Mouse (Mus musculus): ENCODE data around the gene Slc4a10. TPM values are rescaled to one million over a fixed set of nuclear protein-coding genes. Genes with fewer than 3 reads are reported as not detected.

Gene Slc4a10
- total and polyA plus RNA-seq, 3 experiments, result 0.45 to 0.82 TPM; not detected in 1

DNA sequence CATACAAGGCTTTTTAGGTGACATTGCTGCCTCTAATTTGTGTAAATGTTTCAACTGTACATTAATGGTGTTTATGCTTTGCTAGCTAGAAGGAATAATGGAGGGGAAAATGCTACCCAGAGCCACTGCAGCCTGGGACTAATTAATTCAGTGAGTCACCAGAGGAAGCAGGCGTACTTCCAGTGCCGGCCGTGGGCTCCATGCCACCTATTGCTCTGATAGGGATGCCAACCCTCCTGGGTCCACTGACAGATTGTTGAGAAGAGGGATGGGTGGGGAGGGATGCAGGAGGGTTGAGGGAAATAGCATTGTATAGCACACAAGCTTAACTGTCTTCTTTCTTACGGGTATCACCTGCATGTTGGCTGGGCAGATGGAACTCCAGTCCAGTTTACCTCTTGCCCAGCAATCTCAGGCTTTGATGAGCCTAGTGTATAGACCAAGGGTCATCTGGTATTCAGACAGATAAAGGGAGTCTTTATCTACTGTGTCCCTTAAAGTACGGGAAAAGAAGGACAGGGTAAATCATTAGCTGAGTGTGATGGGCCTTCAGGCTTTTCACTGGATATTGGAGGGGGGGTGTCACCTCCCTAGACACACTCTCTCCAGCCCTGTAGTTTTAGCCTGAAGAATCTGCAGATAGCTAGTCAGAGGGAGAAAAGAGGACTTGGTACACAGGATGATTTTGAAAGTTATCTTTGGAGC lies 322.2 kb downstream of the Slc4a10 start:
- TF ChIP-seq CTCF (IDR thresholded peaks at IDR 0.05; ENCODE audit: low read depth, low read length), result no peak
- Histone ChIP-seq H3K9me3 (replicated peaks) (no peaks in the 10 kb centered on the region), H3K4me1 (ENCODE audit: insufficient read depth, low read depth, low read length) (peaks cover 18% of the 10 kb centered on the region), H3K4me3 (ENCODE audit: low read depth, low read length) (no peak overlapping the region), H3K27me3 (ENCODE audit: insufficient read depth, low read length) (no peaks in the 10 kb centered on the region; the same call in 1 of the 2 replicates), H3K36me3 (replicated peaks) (peaks cover 21% of the 10 kb centered on the region)
- DNase-seq (ENCODE audit: low spot score) (no peak), ATAC-seq (ENCODE audit: extremely low read depth, insufficient number of reproducible peaks, low FRiP score, poor library complexity, severe bottlenecking) (no peak)

DNA sequence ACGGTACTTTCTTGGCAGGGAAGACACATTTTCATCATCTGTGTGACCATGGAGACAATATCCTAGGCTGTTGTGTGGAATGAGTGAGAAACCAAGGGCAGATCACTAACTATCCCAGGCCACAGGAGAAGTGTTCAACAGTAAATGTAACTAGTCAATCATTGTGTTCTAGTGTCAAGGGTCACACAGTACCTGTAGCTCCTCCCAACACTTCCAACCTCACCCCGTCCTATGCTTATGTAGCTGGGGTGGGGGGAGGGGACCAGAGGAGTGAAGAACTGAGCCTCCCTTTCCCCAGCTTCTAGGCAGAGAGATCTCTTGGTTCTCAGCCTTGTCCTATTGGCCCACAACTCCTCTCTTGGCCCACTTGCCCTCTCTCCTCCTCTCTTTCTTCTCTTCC lies 323.8 kb downstream of the Slc4a10 start:
- Histone ChIP-seq H3K9me3 (replicated peaks) (no peaks in the 10 kb centered on the region), H3K36me3 (replicated peaks) (peaks cover 20% of the 10 kb centered on the region), H3K4me1 (ENCODE audit: insufficient read depth, low read depth, low read length) (peaks cover 4% of the 10 kb centered on the region; the same call in 1 of the 2 replicates), H3K27me3 (ENCODE audit: insufficient read depth, low read length) (no peaks in the 10 kb centered on the region; the same call in 1 of the 2 replicates), H3K4me3 (ENCODE audit: low read depth, low read length) (no peak overlapping the region)
- TF ChIP-seq TAL1 (conservative IDR thresholded peaks at IDR 0.05; ENCODE audit: low read depth, low read length), result no peak
- no peak for TF ChIP-seq GATA1 (IDR thresholded peaks at IDR 0.05; ENCODE audit: borderline replicate concordance, low read length)
- TF ChIP-seq CTCF (IDR thresholded peaks at IDR 0.05; ENCODE audit: low read depth, low read length), result no peak
- no peak for TF ChIP-seq POLR2AphosphoS5 (IDR thresholded peaks at IDR 0.05; ENCODE audit: insufficient replicate concordance, low read depth, low read length)
- no peak for TF ChIP-seq GATA2 (IDR thresholded peaks at IDR 0.05; ENCODE audit: borderline replicate concordance, low read depth, low read length)
- ATAC-seq (ENCODE audit: extremely low read depth, insufficient number of reproducible peaks, low FRiP score, poor library complexity, severe bottlenecking) (no peak), DNase-seq (ENCODE audit: low spot score) (no peak)

DNA sequence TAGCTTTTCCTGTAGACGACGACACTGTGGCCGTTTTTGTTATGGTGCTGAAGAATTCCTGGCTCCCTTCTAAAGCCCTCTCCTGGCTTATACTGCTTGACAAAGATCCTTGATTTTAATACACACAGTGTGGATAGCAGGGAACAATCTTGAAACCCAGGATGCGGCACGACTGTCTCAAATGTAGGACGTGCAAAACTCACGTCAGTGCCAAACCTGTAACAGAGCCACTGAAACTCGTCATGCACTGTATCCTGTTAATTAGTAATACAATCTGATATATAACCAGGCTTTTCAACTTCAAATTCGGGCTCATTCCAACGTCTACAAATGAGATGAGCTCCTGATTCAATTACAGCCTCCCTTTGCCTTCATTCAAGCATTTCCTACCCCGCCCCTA lies 327.4 kb downstream of the Slc4a10 start:
- DNase-seq (ENCODE audit: low spot score) (no peak), ATAC-seq (ENCODE audit: extremely low read depth, insufficient number of reproducible peaks, low FRiP score, poor library complexity, severe bottlenecking) (no peak)
- Histone ChIP-seq H3K4me1 (ENCODE audit: insufficient read depth, low read depth, low read length) (peaks cover 3% of the 10 kb centered on the region; the same call in 1 of the 2 replicates), H3K4me3 (ENCODE audit: low read depth, low read length) (no peak overlapping the region), H3K9me3 (replicated peaks) (no peaks in the 10 kb centered on the region), H3K27me3 (ENCODE audit: insufficient read depth, low read length) (no peaks in the 10 kb centered on the region; the same call in 1 of the 2 replicates), H3K36me3 (replicated peaks) (peaks cover 15% of the 10 kb centered on the region)
- TF ChIP-seq POLR2AphosphoS5 (IDR thresholded peaks at IDR 0.05; ENCODE audit: insufficient replicate concordance, low read depth, low read length), result no peak

Other genes with a start within 250 kb of the Slc4a10 start
- 1.4 TPM in 1 of 2 replicates, not detected in the other for gene Tbr1, start 243.5 kb upstream of the Slc4a10 start, total RNA-seq (2014; fragmentation: Nextera tagmentation)
- gene Tbr1, start 243.5 kb upstream of the Slc4a10 start, total RNA-seq (2017), result 0.44 and 0.52 TPM in 2 replicates
- 0.08 and 0.11 TPM in 2 replicates for gene Tbr1, start 243.5 kb upstream of the Slc4a10 start, polyA plus RNA-seq (2012)